Mouse (Mus musculus) cortical plate, adult 2 months (tissue): Measurements from ENCODE around the gene Cacna1d.

Experiments
- CTCF ChIP-seq: fragments of 200-500 bp; IDR thresholded peaks from 2 replicates; pipeline ENCODE4 v1.5.1; 2011; ENCODE audit warnings: mild to moderate bottlenecking, control low read depth, low read length; ENCODE audit not compliant: insufficient read depth; ENCODE audit errors: extremely low read depth
- POLR2A ChIP-seq: fragments of 200-500 bp; IDR thresholded peaks from 2 replicates; pipeline ENCODE4 v1.6.1; 2011; ENCODE audit warnings: mild to moderate bottlenecking, low read length, control low read depth; ENCODE audit not compliant: insufficient read depth; ENCODE audit errors: extremely low read depth

DNA sequence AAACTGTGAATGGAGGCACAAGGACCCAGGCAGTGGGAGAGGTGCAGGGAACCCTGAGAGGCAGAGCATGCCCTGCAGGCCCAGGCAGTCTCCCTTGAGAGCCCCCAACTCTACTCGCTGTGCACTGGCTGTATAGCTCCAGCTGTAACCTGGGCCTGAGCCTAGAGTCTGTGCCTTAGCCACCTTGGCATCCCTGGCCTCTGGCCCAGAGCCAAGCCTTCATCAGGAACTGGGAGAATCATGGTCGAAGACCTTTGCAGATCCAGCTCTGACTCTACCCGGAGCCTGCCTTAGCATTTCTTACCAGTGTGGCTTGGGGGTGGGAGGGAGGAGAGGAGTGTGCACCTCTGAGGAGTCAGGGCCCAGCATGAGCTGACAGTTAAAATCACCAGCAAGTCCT, 322.4 kb downstream of the Cacna1d start:
- TF ChIP-seq CTCF, result no peak
- no peak for TF ChIP-seq POLR2A
